Mouse (Mus musculus) adrenal gland, postnatal 14 days (tissue): ENCODE measurements at regions not wholly inside any gene's neighbourhood (a gene's known extent, or its start where the extent isn't known, plus 50 kb on each side); places are given as distances from the start of the nearest gene placed in this dataset.
A peak's percentile ranks its signal among the peaks of the same experiment; 100 is the strongest.

Source experiments
- DNase-seq: peaks from one replicate; pipeline ENCODE4 v3.0.0; 2021; ENCODE audit warnings: mixed read lengths

DNA sequence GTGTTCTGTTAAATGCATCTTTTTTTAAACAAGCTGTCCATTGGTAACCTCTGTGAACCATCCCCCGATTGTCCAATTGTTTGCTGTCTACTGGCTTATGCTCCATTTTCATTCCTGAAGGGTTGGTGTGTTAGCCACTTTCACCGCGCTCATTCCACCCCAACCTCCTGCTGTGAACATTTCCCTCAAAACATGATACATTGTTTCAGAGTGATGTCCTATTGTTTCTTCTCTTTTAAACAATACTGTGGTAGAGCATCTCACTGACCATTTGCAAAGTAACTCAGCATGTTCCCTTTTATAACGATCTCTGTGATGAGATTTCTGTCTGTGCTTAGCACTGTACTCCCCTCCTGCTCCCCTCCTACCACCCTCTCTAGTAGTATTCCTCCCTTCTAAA is 240.1 kb downstream of the Irs2 start:
- no peak for DNase-seq

DNA sequence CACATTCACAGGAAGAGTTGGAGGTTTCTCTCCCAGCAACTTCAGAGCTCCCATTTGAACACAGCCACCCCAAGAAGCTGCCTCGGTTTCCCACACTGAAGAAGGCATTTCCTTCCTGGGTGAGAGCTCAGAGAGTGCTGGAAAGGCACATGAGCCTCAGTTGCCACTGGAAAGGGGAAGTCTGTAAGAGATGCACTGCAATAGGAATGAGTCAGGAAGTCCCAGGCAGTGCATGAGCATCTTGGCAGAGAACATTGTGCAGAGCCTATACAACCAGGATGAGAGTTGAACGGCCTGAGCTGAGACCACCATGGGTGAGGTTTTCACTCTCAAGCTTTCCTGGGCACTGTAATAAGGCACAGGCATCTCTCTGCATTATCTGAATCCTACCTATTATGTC is 244.4 kb downstream of the Irs2 start:
- DNase-seq: no peak

DNA sequence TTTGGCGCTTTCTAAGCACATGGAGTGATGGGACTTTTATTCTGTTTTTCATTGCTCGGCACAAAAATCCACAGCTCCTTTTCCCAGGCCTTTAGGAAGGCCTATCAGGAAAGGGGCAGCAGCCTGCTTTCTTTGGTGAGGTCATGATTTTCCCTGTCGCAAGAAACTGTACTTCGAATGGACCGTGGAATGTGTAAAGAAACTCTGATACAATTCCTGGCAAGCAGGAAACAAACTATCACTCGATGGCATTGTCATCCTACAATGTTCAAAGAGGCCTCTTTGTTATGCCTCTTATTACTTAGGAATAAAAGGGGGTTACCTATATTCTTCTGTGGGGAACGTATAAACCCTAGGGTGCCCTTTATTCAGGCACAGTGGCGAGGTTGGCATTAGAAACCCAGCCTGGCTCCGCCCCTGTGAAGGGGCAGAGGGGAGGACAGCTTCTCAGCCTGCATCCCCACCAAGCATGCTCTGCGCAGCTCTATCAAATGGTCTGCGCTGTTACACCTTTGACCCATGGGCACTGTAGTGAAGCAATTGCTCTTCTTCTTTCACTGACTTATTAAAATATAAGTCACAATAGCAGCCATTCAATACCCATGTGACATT is 246.5 kb downstream of the Irs2 start:
- no peak for DNase-seq

DNA sequence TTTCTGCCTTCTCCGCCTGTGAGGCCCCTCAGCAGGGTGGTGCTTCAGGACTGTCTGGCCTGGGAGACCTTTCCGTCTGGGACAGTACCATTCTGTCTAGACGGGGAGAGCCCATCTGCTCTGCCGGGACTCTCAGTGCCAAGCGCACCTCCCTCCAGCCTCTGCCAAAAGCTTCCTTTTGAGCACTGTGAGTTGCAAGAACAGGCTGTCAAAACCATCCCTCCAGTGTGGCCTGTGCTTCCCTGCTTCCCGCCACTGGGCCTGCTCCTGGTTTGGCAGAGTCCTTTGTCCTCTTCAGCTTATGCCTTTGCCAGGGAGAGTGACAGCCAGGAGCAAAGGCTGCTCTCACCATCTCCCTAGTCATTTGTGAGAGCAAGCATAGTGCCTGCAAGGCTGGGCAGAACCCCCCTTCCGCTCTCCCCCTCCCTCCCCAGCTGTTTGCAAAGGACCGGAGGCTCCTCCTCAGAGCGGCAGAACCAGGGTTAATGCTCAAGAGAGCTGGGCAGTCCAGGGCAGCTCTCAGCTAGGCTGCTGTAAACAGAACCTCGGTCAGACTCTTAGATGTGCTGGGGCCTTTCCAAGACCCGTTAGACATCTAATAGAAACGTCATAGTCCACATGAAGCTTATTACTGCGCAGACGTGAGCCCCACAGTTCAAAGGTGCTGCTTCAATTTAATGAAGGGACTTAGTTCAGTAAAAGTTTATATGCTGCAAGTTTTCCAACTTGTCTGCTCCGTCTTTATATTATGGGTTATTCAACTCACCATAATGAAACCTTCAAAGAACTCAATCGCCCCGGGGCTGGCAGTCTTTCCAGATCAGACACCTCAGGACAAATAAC is 247.2 kb downstream of the Irs2 start:
- DNase-seq: peak; percentile 12

DNA sequence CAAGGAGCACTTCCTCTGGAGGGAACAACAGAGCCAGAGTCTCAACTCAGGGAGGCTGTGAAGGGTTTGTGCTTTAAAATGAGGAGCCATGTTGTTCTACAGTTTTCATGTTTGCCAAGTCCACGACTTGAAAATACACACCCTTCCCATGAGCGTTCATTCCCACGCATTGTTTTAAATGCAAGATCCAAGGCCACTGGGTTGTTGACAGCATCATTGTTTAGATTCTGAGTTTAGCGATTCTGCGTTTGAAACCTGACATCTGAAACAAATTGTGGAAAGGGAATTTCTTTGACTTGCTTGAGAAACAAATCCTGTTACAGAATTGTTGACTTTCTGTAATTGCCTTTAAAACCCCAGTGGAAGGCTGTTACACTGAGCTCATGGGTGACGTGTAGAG is 248.0 kb downstream of the Irs2 start:
- no peak for DNase-seq

DNA sequence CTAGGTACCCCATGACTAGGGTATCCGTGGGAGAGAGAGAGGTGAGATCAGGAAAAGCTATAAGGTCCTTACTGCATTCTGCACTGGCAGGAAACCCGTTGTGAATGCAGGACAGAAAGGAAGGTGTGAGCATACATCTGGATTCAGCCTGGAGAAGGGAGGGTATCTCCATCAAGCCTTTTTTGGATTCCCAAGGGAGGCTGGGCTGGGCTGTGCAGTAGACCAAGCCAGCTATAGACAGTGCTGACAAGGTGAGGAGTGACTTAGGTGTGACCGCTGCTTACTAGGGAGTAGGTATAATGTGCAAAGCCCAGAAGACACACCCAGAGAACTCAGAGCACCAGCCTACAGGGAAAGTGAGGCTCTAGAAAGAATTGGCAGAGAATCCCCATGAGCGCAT is 250.1 kb downstream of the Irs2 start:
- DNase-seq: no peak

DNA sequence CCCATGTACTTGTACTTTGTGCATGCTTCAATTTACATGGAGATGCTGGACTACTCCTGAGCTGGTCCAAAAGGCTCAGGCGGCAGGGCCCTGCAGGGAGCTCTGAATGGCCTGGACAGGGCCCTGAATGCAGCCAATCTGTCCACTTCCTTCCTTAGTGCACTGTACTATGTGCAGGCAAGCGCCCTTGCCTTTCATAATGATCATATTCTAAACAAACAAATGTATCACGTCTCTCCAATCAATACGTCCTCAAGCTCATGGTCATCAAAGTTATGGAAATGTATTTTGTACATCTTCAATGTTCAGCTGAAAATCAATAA is 253.3 kb downstream of the Irs2 start:
- no peak for DNase-seq

DNA sequence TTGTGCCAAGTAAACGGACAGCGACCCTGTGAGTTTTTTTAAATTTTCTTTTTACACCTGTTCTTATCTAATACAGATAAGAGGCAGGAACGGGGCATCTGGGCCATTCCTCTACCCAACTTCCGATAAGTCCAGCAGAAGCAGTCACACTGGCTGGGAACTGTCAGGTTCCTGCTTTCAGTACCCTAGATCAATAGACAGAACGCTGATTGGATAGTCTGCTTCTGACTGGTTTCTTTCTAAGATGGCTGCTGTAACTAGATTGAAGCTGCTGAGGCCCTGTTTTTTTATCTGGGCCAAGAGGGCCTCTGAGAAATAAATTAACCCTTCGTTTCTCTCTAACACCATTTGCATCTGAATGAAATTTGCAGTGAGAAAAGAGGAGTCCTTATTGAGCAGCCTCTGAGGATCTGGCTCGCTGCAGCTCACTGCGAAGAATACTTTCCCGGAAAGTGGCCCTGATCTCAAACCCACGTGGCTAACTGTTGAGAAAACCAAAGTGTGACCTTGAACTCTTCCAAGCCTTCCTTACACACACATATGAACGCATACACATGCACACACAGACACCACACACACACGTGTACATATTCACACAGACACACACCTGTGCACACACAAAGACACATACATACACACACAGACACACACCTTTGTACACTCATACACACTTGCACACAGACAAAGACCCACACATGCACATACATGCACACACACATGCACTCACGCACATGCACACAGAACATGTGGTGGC is 253.8 kb downstream of the Irs2 start:
- DNase-seq: no peak

DNA sequence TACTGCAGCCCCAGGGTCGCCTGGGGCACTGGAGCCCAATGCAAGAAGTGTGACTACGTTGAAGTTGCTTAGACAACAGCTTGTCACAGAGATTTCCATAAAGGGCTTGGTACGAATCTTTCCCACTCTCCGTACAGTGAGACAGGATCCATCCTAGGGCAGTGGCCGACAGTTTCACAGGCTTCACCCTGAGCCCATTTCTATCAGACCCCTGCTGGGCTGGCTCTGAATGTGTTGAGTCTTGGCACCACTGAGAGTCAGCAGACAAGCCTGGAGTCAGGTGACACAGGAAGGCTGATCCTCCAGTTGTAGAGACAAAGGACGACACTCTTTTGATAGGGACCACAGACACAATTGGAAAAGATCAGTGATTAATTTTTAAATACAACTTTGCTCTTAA is 255.2 kb downstream of the Irs2 start:
- no peak for DNase-seq

DNA sequence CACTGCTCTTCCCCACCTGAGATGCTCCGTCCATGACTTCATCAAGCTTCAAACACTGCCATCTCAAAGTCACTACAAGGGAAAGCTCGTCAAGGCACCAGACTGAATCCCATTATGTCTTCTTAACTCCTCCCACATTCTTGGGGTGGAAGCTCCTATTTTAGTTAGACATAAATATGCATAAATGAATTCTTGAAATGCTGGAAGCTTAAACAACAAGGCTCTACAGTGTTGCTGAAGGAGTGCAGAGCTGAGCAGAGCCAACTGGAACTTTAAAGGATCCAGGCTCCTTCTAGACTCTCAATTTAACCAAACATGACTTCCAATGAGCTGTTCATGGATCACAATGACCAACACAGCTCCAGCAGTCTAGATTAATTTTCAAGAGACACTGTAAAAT is 261.1 kb downstream of the Irs2 start:
- DNase-seq: no peak

DNA sequence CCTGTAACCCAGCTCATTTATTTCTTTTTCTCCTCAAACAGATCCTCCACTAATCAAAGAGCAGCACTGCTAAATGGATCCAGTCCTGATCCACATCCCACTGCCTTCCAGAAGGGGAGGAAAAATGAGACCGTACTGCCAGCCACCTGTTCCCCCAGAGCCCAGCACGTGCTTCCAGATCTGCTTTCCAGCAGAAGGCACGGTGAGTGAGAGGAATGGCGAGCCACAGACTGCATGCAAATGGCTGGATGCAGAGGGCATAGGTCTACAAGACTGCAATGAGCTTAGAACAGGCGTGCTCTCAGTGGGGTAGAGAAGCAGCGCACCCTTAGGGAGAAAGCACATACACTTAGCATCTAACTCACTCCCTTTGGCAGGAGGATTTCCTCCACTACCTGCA is 265.0 kb downstream of the Irs2 start:
- no peak for DNase-seq

DNA sequence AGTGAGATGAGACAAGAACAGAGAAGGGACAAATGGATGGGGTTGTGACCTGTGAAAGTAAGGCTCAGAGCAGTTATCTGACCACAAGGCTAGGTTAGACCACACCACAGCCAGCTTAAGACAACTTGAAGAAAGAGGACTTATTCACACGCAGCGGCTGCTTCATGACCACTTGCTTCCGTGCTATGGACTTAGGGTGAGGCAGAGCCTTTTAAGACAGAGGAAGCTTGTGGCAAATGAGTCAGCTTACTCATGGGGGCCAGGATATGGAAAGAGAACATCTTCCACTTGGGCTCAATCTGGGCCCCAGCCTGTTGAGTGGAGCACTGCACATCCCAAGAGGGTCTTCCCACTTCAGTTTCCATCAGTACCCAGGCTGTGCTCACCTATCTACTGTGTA is 267.4 kb downstream of the Irs2 start:
- no peak for DNase-seq

DNA sequence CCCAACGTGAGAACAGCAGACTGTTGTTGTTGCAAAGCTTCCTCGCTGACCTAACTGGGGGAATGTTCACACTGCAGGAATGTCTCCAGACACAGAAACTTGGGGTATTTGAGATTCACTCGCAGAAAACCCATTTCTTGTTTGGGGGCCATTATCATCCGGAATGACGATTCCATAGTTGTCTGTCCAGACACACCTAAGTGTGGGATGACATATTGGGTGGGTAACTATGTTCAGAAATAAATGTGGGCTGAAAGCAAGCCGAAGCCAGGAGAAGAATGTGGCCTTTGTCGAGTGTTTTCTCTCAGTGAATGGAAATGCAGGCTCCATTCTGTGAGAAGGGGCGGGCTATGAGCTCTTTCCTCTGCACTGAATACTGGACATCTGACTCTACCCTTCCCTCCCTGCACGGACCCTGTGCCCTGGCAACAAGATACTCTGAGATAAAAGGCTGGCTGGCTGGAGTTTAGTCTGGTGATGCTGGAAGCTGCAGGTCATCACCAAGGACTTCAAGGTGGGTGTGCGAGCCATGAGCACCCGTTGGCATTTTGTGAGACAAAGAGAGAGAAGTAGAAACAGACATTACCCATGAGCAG is 269.7 kb downstream of the Irs2 start:
- DNase-seq: no peak

DNA sequence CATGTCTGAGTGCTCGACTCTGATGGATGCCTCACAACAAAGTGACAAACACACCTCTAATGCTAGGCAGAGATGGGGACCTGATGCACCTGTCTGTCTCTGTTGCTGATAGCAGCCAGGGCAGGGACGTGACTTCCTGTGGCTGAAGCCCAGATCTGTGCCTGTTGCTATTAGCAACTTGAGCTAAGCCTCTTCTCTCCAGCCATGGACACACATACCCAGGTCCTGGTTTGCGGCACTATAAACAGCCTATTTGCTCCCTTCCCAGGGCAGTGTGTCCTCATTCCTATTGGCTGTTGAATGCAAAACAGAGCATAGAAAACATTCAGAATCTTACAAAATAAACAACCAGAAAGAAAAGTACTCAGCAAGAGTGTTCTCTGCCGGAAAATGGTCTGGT is 273.5 kb downstream of the Irs2 start:
- no peak for DNase-seq

DNA sequence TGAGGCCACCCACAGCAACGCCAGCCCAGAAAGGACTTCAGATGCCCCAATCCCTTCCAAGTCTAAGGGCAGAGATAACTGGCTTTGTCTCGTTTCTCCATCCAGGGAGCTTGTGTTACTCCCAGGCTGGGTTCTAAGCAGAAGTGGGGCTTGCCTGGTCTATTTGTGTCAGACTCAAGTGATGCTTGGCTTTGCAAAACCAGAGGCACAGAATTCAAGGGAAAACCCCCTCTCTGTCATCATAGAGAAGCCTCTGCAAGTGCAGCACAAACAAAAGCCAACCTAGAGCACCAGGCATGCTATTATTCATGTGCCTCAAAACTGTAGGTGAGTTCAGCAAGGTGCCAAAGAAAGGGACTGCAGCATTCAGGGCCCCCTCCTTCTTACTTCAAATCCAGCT is 284.9 kb downstream of the Irs2 start:
- DNase-seq: no peak

DNA sequence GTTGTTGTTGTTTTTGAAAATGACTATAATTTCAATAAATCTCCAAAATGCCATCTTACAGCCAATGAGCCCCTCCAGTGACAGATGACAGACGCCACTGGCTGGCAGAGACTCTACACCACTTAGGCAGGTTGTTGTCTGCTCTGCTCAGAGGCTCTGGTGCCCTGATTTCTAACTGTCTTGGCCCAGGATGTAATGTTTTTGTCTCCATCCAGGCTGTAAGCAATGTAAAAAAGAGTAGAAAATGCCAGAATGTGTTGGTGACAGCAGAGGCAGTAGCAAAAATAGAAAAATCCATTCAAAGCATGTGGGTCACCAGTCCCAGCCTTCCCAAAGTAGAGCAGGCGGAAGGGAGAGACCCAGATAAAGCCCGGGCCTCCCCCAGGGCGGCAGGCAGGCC is 285.5 kb downstream of the Irs2 start:
- no peak for DNase-seq

DNA sequence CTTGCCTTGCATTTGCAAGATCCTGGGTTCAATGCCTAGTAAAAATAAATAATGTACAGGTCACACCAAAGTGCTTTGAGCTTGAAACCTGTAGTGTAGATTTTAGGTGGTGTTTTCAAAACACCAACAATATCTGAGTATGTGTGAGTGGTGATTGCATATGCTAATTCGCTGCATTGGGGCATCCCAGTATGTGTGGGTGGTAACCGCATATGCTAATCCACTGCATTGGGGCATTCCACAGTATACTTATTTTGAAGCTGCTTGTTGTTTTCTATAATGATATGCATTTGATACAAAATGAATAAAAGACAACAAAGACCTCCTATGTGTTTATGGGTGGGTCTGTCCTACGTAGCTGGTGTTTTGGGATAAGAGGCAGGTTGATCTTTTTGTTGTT is 285.9 kb downstream of the Irs2 start:
- DNase-seq: no peak

DNA sequence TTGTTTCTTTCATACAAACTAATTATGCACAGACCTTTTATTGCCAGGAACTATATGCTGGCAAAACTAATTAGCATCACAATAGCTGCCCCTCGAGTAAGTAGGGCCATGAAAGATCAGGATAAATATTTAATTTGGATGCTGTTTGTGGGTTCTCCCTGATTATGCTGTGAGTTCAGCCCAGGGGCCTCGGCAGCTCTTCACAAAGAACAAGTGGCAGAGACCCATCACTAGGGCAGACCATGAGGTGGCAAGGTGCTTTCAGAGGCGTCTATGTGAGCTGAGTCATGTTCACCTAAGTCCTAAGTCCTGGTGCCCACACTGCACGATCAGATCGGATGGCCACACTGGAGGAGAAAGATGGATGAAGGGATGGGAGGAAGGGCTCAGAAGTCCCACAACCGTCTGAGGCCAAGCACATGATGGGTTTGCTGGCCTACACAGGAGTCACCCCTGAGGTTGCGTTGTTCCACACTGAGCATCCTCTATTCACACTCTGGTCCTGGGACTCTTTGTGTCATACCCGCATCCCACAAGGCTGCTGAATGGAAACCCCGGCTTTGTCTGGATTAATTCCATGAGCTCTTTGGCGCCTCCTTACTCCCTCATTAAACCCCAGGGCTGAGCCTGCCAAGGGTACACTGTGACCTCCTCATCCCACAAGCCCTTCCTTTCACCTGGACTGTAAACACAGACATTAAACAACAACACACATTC is 287.0 kb downstream of the Irs2 start:
- no peak for DNase-seq

DNA sequence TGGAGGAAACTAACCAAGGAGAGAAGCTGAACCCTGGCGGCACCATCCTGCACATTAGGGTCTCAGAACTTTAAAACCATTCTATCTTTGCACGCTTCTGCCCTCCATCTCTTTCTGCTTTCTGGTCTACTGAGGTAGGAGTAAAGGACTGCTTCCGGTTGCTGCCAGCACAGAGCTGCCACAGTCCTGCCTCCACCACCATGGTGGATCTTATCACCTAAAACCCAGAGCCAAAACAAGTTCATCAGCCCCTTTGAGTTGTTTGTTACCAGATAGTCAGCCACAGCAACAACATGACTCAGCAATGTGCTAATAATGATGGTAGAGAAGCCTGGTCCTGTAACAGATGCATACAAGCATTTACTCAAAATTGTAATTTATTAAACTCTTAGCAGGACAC is 287.9 kb downstream of the Irs2 start:
- no peak for DNase-seq

DNA sequence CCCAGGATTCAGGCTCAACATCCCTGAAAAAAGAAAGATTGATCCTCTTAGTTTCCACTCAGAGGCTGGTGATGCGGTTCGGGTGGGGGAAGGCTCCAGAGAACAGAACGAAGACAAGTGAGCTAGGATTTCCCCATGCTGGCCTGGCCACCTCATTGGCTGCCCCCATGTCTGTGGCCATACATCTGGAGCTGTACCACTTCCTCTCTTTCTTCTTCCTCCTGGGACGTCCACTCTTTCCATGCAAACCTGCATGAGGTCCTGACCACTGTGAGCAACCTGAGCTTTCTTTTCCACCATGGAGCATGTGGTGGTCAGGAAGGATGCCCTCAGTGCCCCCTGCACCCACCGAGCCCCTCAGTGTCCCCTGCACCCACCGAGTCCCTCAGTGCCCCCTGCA is 288.8 kb downstream of the Irs2 start:
- no peak for DNase-seq

DNA sequence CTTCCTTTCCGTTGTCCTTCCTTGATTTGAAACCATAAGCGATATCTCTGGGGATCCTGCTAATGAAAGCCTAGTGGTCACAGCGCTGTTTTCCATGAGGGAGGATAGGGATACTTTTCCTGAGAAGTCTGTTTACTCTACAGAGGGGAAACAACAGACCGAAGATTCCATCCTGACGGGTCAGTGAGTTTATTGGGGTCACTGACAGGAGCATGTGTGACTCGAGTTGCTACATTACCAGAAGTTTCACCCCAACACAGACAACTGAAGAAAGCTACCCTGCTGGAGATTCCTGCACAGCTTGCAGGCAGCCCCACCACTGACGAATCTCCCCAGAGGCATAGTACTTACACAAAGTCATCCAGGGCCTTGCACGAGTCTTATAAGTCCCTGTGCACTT is 291.0 kb downstream of the Irs2 start:
- no peak for DNase-seq

DNA sequence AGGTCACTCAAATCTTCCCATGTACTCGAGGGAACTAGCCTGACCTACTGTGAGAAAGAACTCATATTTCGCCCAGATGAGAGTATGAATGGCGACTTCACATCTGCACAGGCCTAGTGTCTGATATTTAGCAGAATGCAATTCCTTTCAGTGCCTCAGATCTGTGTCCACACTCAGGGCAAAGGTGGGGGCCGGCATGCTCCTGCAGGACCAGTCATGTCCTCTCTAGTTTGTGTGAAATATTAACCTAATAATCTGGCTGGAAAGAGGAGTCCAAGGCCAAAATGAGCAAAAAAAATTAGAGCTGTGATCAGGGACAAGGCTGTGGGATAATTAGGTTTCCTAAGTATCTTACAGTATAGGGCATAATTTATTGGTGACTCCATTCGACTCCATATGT is 292.1 kb downstream of the Irs2 start:
- no peak for DNase-seq
